Mouse (Mus musculus): ENCODE results near the gene Rorc. TPM values are rescaled to one million over a fixed set of nuclear protein-coding genes. Genes with fewer than 3 reads are reported as not detected.

Rorc gene
- polyA plus RNA-seq, 1 experiment, result 0.66 TPM

DNA sequence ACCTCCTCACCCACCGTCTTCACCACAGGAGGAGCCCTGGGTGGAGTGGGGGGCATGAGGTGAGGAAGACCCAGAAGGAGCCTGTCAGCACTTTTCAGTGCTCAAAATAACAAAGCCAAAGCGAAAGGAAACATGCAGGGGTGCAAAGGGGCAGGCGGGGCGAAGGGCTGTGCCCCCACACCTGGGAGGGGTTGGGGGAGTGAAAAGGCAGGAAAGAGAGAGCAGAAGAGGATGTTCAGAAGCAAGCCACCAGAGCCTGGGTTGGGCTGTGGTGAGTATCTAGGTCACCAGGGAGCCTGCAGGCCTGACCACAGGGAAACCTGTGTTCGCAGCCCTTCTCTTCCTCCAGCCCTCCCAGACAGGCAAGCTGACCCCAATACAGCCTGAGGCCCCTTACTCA, 15.5 kb downstream of the Rorc start:
- no peaks in the 10 kb centered on the region for H3K27me3 ChIP-seq (ENCODE audit: control insufficient read depth, insufficient read depth, low read length, poor library complexity, severe bottlenecking)
- no peak overlapping the region for H3K27ac ChIP-seq (ENCODE audit: insufficient read depth, low read length)
- no peak overlapping the region for H3K4me3 ChIP-seq (ENCODE audit: low read depth, low read length)
- no peak for TF ChIP-seq POLR2A (IDR thresholded peaks at IDR 0.05; ENCODE audit: insufficient read depth, low read length)
- no peak for TF ChIP-seq CTCF (IDR thresholded peaks at IDR 0.05; ENCODE audit: low read depth, low read length)
- no peak for TF ChIP-seq EP300 (IDR thresholded peaks at IDR 0.05; ENCODE audit: insufficient read depth, low read depth, low read length)
- H3K36me3 ChIP-seq (ENCODE audit: control insufficient read depth, insufficient read depth, low read length, poor library complexity, severe bottlenecking), result no peaks in the 10 kb centered on the region
- H3K9me3 ChIP-seq (replicated peaks; ENCODE audit: control insufficient read depth, insufficient read depth, low read length, poor library complexity, severe bottlenecking), result no peaks in the 10 kb centered on the region
- no peaks in the 10 kb centered on the region for H3K4me1 ChIP-seq (ENCODE audit: control insufficient read depth, insufficient read depth, low read length)
- no peak overlapping the region for H3K9ac ChIP-seq (ENCODE audit: low read depth, poor library complexity, severe bottlenecking)

DNA sequence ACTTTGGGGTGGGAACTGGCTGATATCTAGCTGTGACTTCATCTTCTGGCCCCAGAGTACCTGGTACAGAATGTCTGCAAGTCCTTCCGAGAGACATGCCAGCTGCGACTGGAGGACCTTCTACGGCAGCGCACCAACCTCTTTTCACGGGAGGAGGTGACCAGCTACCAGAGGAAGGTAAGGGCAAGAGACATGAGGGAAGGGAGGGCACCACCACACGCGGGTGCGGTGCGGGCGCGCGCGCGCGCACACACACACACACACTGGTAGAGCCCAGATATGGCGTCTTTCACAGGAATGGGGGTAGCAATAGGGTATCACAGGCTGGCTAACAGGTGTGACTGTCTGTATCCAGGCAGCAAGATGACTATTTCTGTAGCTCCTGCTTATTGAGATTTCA, 16.8 kb downstream of the Rorc start:
- Histone ChIP-seq H3K36me3 (ENCODE audit: control insufficient read depth, insufficient read depth, low read length, poor library complexity, severe bottlenecking) (no peaks in the 10 kb centered on the region), H3K4me1 (ENCODE audit: control insufficient read depth, insufficient read depth, low read length) (no peaks in the 10 kb centered on the region), H3K4me3 (ENCODE audit: low read depth, low read length) (no peak overlapping the region), H3K27ac (ENCODE audit: insufficient read depth, low read length) (no peak overlapping the region), H3K27me3 (ENCODE audit: control insufficient read depth, insufficient read depth, low read length, poor library complexity, severe bottlenecking) (no peaks in the 10 kb centered on the region), H3K9me3 (replicated peaks; ENCODE audit: control insufficient read depth, insufficient read depth, low read length, poor library complexity, severe bottlenecking) (no peaks in the 10 kb centered on the region), H3K9ac (ENCODE audit: low read depth, poor library complexity, severe bottlenecking) (no peak overlapping the region)
- TF ChIP-seq POLR2A (IDR thresholded peaks at IDR 0.05; ENCODE audit: insufficient read depth, low read length) (no peak), EP300 (IDR thresholded peaks at IDR 0.05; ENCODE audit: insufficient read depth, low read depth, low read length) (no peak), CTCF (IDR thresholded peaks at IDR 0.05; ENCODE audit: low read depth, low read length) (no peak)

DNA sequence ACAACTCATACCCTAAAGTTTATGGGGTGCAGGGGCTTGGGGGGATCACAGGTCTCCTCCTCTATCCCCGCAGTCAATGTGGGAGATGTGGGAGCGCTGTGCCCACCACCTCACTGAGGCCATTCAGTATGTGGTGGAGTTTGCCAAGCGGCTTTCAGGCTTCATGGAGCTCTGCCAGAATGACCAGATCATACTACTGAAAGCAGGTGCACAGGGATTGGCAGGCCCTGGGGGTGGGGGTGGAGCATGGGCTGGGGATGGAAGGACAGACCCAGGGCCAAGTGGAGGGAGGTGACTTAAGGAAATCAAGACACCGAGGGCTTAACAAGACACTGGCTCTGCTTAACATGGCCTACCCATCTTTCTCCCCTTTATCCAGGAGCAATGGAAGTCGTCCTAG, 18.4 kb downstream of the Rorc start:
- Histone ChIP-seq H3K9ac (ENCODE audit: low read depth, poor library complexity, severe bottlenecking) (no peak overlapping the region), H3K4me3 (ENCODE audit: low read depth, low read length) (no peak overlapping the region), H3K27ac (ENCODE audit: insufficient read depth, low read length) (no peak overlapping the region), H3K4me1 (ENCODE audit: control insufficient read depth, insufficient read depth, low read length) (no peaks in the 10 kb centered on the region), H3K36me3 (ENCODE audit: control insufficient read depth, insufficient read depth, low read length, poor library complexity, severe bottlenecking) (no peaks in the 10 kb centered on the region), H3K9me3 (replicated peaks; ENCODE audit: control insufficient read depth, insufficient read depth, low read length, poor library complexity, severe bottlenecking) (no peaks in the 10 kb centered on the region), H3K27me3 (ENCODE audit: control insufficient read depth, insufficient read depth, low read length, poor library complexity, severe bottlenecking) (no peaks in the 10 kb centered on the region)
- TF ChIP-seq POLR2A (IDR thresholded peaks at IDR 0.05; ENCODE audit: insufficient read depth, low read length) (no peak), EP300 (IDR thresholded peaks at IDR 0.05; ENCODE audit: insufficient read depth, low read depth, low read length) (no peak), CTCF (IDR thresholded peaks at IDR 0.05; ENCODE audit: low read depth, low read length) (no peak)

DNA sequence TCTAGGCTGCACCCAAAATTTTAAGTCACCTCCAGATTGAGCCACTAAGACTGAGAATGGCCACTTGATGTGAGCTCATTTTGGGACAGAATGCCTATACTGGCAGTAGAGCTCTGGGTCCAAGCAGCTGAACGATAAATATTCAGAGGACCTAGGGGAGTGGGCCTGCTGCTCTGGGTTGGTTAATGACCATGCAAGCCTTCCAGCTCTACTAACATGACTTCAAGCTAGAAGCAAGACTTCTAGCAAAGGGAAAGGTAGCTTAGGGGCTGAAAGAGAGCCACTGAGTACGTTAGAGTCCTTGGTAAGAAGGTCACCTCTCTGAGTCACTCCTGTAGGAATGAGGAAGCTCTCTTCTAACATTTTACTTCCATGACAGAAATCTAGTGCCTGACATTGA, 19.5 kb downstream of the Rorc start:
- Histone ChIP-seq H3K27me3 (ENCODE audit: control insufficient read depth, insufficient read depth, low read length, poor library complexity, severe bottlenecking) (no peaks in the 10 kb centered on the region), H3K36me3 (ENCODE audit: control insufficient read depth, insufficient read depth, low read length, poor library complexity, severe bottlenecking) (no peaks in the 10 kb centered on the region), H3K4me3 (ENCODE audit: low read depth, low read length) (no peak overlapping the region), H3K4me1 (ENCODE audit: control insufficient read depth, insufficient read depth, low read length) (no peaks in the 10 kb centered on the region), H3K9me3 (replicated peaks; ENCODE audit: control insufficient read depth, insufficient read depth, low read length, poor library complexity, severe bottlenecking) (no peaks in the 10 kb centered on the region), H3K27ac (ENCODE audit: insufficient read depth, low read length) (no peak overlapping the region), H3K9ac (ENCODE audit: low read depth, poor library complexity, severe bottlenecking) (no peak overlapping the region)
- TF ChIP-seq POLR2A (IDR thresholded peaks at IDR 0.05; ENCODE audit: insufficient read depth, low read length) (no peak), CTCF (IDR thresholded peaks at IDR 0.05; ENCODE audit: low read depth, low read length) (no peak), EP300 (IDR thresholded peaks at IDR 0.05; ENCODE audit: insufficient read depth, low read depth, low read length) (no peak)

DNA sequence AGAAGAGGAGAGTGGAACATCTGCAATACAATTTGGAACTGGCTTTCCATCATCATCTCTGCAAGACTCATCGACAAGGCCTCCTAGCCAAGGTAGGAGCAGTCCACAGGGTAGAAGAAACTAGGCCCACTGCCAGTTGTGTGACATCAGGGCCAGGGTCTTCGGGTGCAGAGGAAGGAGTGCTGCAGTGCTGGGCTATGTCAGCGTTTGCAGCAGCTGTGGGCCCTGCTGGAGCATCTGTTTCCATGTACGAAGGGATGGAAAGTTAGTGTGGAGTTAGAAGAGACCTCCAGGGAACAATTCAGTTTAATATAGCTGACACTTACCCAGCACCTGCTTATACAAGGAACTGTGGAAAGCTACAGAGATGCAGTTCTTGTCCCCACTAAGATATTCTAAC, 20.5 kb downstream of the Rorc start:
- TF ChIP-seq POLR2A (IDR thresholded peaks at IDR 0.05; ENCODE audit: insufficient read depth, low read length) (no peak), EP300 (IDR thresholded peaks at IDR 0.05; ENCODE audit: insufficient read depth, low read depth, low read length) (no peak), CTCF (IDR thresholded peaks at IDR 0.05; ENCODE audit: low read depth, low read length) (no peak)
- Histone ChIP-seq H3K4me3 (ENCODE audit: low read depth, low read length) (no peak overlapping the region), H3K4me1 (ENCODE audit: control insufficient read depth, insufficient read depth, low read length) (no peaks in the 10 kb centered on the region), H3K9ac (ENCODE audit: low read depth, poor library complexity, severe bottlenecking) (no peak overlapping the region), H3K36me3 (ENCODE audit: control insufficient read depth, insufficient read depth, low read length, poor library complexity, severe bottlenecking) (no peaks in the 10 kb centered on the region), H3K27me3 (ENCODE audit: control insufficient read depth, insufficient read depth, low read length, poor library complexity, severe bottlenecking) (no peaks in the 10 kb centered on the region), H3K9me3 (replicated peaks; ENCODE audit: control insufficient read depth, insufficient read depth, low read length, poor library complexity, severe bottlenecking) (no peaks in the 10 kb centered on the region), H3K27ac (ENCODE audit: insufficient read depth, low read length) (no peak overlapping the region)

DNA sequence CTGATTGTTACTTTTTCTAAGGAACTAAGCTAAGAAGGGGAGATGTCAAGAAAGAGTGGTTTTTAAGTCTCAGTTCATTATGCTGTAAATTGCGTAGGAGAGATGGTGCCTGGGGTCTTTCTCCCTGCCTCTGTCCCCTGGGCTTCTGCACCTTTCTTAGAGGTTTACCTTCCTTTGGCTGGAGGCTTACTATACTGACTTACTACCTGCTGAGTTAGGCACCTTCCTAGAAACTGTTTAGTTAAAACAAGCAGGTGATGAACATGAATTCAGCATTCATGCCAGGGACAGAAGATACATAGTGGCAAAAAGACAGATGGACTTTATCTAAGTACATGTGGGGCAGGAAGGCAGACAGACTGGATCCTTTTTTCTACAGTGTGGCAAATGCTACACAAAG, 23.7 kb downstream of the Rorc start:
- Histone ChIP-seq H3K9ac (ENCODE audit: low read depth, poor library complexity, severe bottlenecking) (no peak overlapping the region), H3K9me3 (replicated peaks; ENCODE audit: control insufficient read depth, insufficient read depth, low read length, poor library complexity, severe bottlenecking) (no peaks in the 10 kb centered on the region), H3K27ac (ENCODE audit: insufficient read depth, low read length) (no peak overlapping the region), H3K4me3 (ENCODE audit: low read depth, low read length) (no peak overlapping the region), H3K4me1 (ENCODE audit: control insufficient read depth, insufficient read depth, low read length) (no peaks in the 10 kb centered on the region), H3K36me3 (ENCODE audit: control insufficient read depth, insufficient read depth, low read length, poor library complexity, severe bottlenecking) (no peaks in the 10 kb centered on the region), H3K27me3 (ENCODE audit: control insufficient read depth, insufficient read depth, low read length, poor library complexity, severe bottlenecking) (no peaks in the 10 kb centered on the region)
- TF ChIP-seq POLR2A (IDR thresholded peaks at IDR 0.05; ENCODE audit: insufficient read depth, low read length) (no peak), CTCF (IDR thresholded peaks at IDR 0.05; ENCODE audit: low read depth, low read length) (no peak), EP300 (IDR thresholded peaks at IDR 0.05; ENCODE audit: insufficient read depth, low read depth, low read length) (no peak)
